Mouse (Mus musculus) liver, postnatal 0 days (tissue): Measurements from ENCODE around the gene Shroom3.

Experiments
- CTCF ChIP-seq: sonication (generic); IDR thresholded peaks from 2 replicates; pipeline ENCODE4 v1.5.1; 2016; ENCODE audit warnings: antibody characterized with exemption, low read depth
- EP300 ChIP-seq: IDR thresholded peaks from 2 replicates; pipeline ENCODE4 v1.6.1; 2016; ENCODE audit warnings: antibody characterized with exemption, low read depth, mild to moderate bottlenecking

- TF ChIP-seq CTCF (no peak), EP300 (no peak)
These were observed 59.5 kb downstream of the Shroom3 start for GRCm38 (mm10) chr5:92742701-92743100.
